9 mouse cellular contexts compared by ENCODE assay signal in genomic region chr5:68112430-68113036, GRCm38 (mm10).
DNase-seq lines count a peak whose midpoint lies in the region; ATAC-seq and TF ChIP-seq lines count a peak whose summit lies in the region.
"Had no signal": no experiment of that assay in that cellular context is flagged by ENCODE, and none has a peak within 500 bp of the region (broad histone marks: within the 10 kb centered on the region; RNA-seq: fewer than 3 reads in every experiment).

No protein-coding gene starts in this region.

- no peaks in the 10 kb centered on the region for H3K4me1 ChIP-seq in lung, embryonic 14.5 days (ENCODE audit: insufficient read depth)

- no peak overlapping the region for H3K9ac ChIP-seq in lung, embryonic 14.5 days

- no peak for ATAC-seq in lung, embryonic 14.5 days (ENCODE audit: insufficient read depth)

- no peaks in the 10 kb centered on the region for H3K9me3 ChIP-seq in lung, embryonic 14.5 days (ENCODE audit: low read depth, low read length)

- peak; percentile 7 for DNase-seq in embryo, embryonic 10 days (ENCODE audit: low spot score)
- no peak for DNase-seq in embryo, embryonic 9.5 days (ENCODE audit: extremely low spot score)
- DNase-seq in lung, embryonic 14.5 days = peak; percentile 45
- no peak for DNase-seq in lung, postnatal 36 days
- peak; percentile 51 to 61 for DNase-seq in layer of hippocampus, adult 2 months (ENCODE audit: low spot score in 2 of 2)
- DNase-seq in right cerebral cortex, postnatal 36 days (ENCODE audit: low spot score in 2 of 2) = peak; percentile 28 to 48
- no peak for DNase-seq in kidney, adult 11 months
- DNase-seq in thymus, postnatal 14 days = no peak
- DNase-seq: thymus, postnatal 36 days had no signal

- 60% methylated on average over 6 of the region's 6 CpGs for WGBS in lung, embryonic 14.5 days

- H3K36me3 ChIP-seq in lung, embryonic 14.5 days (ENCODE audit: insufficient read depth) = no peaks in the 10 kb centered on the region

- H3K27me3 ChIP-seq in lung, embryonic 14.5 days (ENCODE audit: insufficient read depth, low read length) = no peaks in the 10 kb centered on the region

- no peak overlapping the region for H3K4me2 ChIP-seq in lung, embryonic 14.5 days

- no peak overlapping the region for H3K4me3 ChIP-seq in lung, embryonic 14.5 days (ENCODE audit: low read depth, low read length)
- no peak overlapping the region for H3K4me3 ChIP-seq in layer of hippocampus, adult 2 months

- H3K27ac ChIP-seq in lung, embryonic 14.5 days (ENCODE audit: low read depth) = no peak overlapping the region
- no peak overlapping the region for H3K27ac ChIP-seq in layer of hippocampus, adult 2 months

- TF ChIP-seq CTCF in lung, embryonic 14.5 days (IDR thresholded peaks at IDR 0.05; ENCODE audit: low read depth) = peak; percentile 31
- TF ChIP-seq CTCF in layer of hippocampus, adult 2 months (conservative IDR thresholded peaks at IDR 0.05) = peak; percentile 80

Comparison
In these comparisons a context has a peak if more than half of its experiments do, and no peak if none do; other contexts are left out.
1. DNase-seq: peak in embryo, embryonic 10 days (single experiment), lung, embryonic 14.5 days (single experiment), layer of hippocampus, adult 2 months (2 of 2) and right cerebral cortex, postnatal 36 days (2 of 2); none in embryo, embryonic 9.5 days (single experiment), lung, postnatal 36 days (single experiment), kidney, adult 11 months (single experiment) and thymus, postnatal 14 days (single experiment).